Mouse (Mus musculus) hindbrain, postnatal 0 days (tissue): ENCODE data around the gene Kiss1. TPM values are rescaled to one million over a fixed set of nuclear protein-coding genes. Genes with fewer than 3 reads are reported as not detected.

Experiments used
- ATAC-seq: fragments of 200-750 bp; cut with Nextera tagmentation; 2 replicates; pipeline ENCODE4 v1.8.0; 2017; ENCODE audit warnings: mild to moderate bottlenecking, moderate TSS enrichment, moderate library complexity
- DNase-seq: peaks from one replicate; pipeline ENCODE4 v3.0.0-alpha.2; 2015; ENCODE audit warnings: low spot score
- H3K27ac ChIP-seq: fragments of 300-500 bp; sonication (generic); 2 replicates; pipeline ENCODE4 v1.5.1; 2014; ENCODE audit warnings: mild to moderate bottlenecking
- H3K27me3 ChIP-seq: fragments of 300-500 bp; sonication (generic); 2 replicates; pipeline ENCODE4 v1.6.1; 2014; ENCODE audit warnings: low read length, mixed read lengths; ENCODE audit not compliant: insufficient read depth
- H3K36me3 ChIP-seq: fragments of 300-500 bp; sonication (generic); 2 replicates; pipeline ENCODE4 v1.6.1; 2014; ENCODE audit warnings: low read length, mixed read lengths; ENCODE audit not compliant: insufficient read depth
- H3K4me1 ChIP-seq: fragments of 300-500 bp; sonication (generic); 2 replicates; pipeline ENCODE4 v1.6.1; 2014; ENCODE audit warnings: antibody characterized with exemption, low read length, mixed read lengths; ENCODE audit not compliant: insufficient read depth
- H3K4me2 ChIP-seq: fragments of 300-500 bp; sonication (generic); 2 replicates; pipeline ENCODE4 v1.6.1; 2014; ENCODE audit warnings: low read depth, mild to moderate bottlenecking, low read length, moderate library complexity, mixed read lengths
- H3K4me3 ChIP-seq: fragments of 300-500 bp; sonication (generic); 2 replicates; pipeline ENCODE4 v1.5.1; 2014; ENCODE audit warnings: low read length
- H3K9ac ChIP-seq: fragments of 300-500 bp; sonication (generic); replicated peaks from 2 replicates; pipeline ENCODE4 v1.6.1; 2014; ENCODE audit warnings: mild to moderate bottlenecking, low read length, moderate library complexity, mixed read lengths
- H3K9me3 ChIP-seq: fragments of 300-500 bp; sonication (generic); 2 replicates; pipeline ENCODE4 v1.6.1; 2016; ENCODE audit warnings: low read length, mixed read lengths
- CTCF ChIP-seq: IDR thresholded peaks from 2 replicates; pipeline ENCODE4 v1.5.1; 2016; ENCODE audit warnings: antibody characterized with exemption, control low read depth, low read depth
- whole genome bisulfite sequencing: fragments of 180-500 bp; shearing (Covaris S2); extraction: QIAGEN DNeasy Blood & Tissue Kit; methylation state at CpG from one replicate; pipeline ENCODE4 v1.1.7; 2014; 5-methylcytosine and 5-hydroxymethylcytosine counted together
- polyA plus RNA-seq: library from polyadenylated mRNA; unstranded; fragments of >200 nt; fragmentation: Nextera tagmentation; extraction: Ambion mirVana; gene quantifications from 2 replicates; pipeline ENCODE4 v1.2.1, GENCODE M21; 2015
- total RNA-seq: library from RNA; depleted of rRNA; stranded (reverse); fragments of >200 nt; gene quantifications from 2 replicates; pipeline ENCODE4 v1.2.3, GENCODE M21; 2014

Kiss1 gene
- total and polyA plus RNA-seq, 2 experiments from 2014 or later, result not detected

GRCm38 (mm10) chr1:133298816-133299215 is 22.9 kb upstream of the Kiss1 start:
- no peak overlapping the region for H3K4me3 ChIP-seq
- no peaks in the 10 kb centered on the region for H3K27me3 ChIP-seq
- no peak overlapping the region for H3K4me2 ChIP-seq
- no peak overlapping the region for H3K27ac ChIP-seq
- DNase-seq (no peak), ATAC-seq (no peak)
- H3K36me3 ChIP-seq, result peaks cover 21% of the 10 kb centered on the region
- TF ChIP-seq CTCF, result no peak
- 53% methylated on average over 14 of the region's 14 CpGs for WGBS
- H3K9me3 ChIP-seq, result no peaks in the 10 kb centered on the region
- H3K4me1 ChIP-seq, result no peaks in the 10 kb centered on the region
- H3K9ac ChIP-seq, result no peak overlapping the region

DNA sequence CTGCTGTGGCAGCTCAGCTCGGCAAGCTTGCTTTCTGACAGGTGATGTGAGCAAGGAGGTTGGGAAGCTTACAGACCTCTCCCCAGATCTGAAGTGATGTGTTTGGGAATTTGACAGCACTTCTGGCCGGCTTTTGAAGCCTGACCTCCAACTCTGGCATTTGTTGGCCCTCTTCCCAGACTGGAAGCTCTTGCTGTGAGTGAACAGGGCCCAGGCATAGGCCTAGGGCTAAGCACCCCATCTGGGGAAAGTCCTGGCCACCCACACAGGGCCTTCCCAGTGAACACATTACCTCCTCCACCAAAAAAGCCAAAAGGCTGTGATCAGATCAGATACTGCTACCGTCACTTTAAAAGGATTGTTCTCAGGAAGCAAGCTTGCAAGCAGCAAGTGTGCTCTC is 19.1 kb upstream of the Kiss1 start:
- TF ChIP-seq CTCF, result no peak
- WGBS, result 24% methylated on average over 3 of the region's 3 CpGs

DNA sequence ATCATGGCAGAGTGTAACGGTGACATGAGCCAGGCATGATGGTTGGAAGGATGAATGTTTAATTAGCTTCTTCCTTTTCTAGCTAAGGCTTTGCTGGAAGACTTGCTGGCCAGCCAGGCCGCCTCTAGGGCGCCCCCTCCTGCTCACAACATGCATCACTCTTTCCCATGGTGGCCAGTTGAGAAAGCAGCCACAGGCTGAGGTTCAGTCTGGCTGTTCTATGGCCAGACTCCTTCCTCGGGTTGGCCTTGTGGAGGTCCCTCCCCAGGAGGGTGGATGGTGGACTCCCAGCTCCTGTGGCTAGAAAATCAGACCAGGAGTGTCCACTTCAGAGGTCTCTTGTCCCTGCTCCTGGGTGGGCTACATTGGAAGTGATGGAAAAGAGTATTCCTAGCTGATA is 14.8 kb upstream of the Kiss1 start:
- H3K4me1 ChIP-seq, result peaks cover 5% of the 10 kb centered on the region
- H3K27ac ChIP-seq, result no peak overlapping the region; the same call in 1 of the 2 replicates

More for the DNA sequence above, 19.1 kb upstream of the Kiss1 start:
- Histone ChIP-seq H3K36me3 (peaks cover 15% of the 10 kb centered on the region), H3K4me2 (no peak overlapping the region), H3K27ac (no peak overlapping the region), H3K9me3 (no peaks in the 10 kb centered on the region), H3K4me1 (peaks cover 5% of the 10 kb centered on the region), H3K4me3 (no peak overlapping the region), H3K27me3 (no peaks in the 10 kb centered on the region), H3K9ac (no peak overlapping the region)
- DNase-seq (peak; percentile 69), ATAC-seq (0 out of 2 replicates have a peak, but pooled peaks have one; percentile 27)

DNA sequence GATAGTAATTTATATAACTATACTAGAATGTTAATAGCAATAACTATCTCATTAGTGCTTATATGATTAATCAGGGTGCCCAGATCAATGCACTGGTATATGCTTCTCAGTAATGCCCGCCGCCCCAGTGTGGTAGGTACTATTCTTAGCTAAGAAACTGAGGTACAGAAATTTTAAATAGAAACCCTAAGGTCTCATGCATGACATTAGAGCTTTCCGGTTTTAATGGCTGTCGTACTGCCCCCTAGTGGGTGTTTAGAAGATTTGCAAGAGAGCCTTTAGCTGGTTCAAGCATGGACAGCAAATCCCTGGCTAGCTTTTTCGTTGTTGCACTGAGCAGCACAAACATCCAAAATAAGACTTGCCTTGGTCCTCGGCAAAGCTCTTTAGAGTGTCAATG is 14.4 kb upstream of the Kiss1 start:
- ATAC-seq (no peak), DNase-seq (peak; percentile 89)
- Histone ChIP-seq H3K4me1 (peaks cover 5% of the 10 kb centered on the region), H3K4me2 (no peak overlapping the region), H3K36me3 (no peaks in the 10 kb centered on the region), H3K9me3 (no peaks in the 10 kb centered on the region), H3K27me3 (no peaks in the 10 kb centered on the region), H3K4me3 (no peak overlapping the region), H3K27ac (no peak overlapping the region; the same call in 1 of the 2 replicates), H3K9ac (no peak overlapping the region)
- 11% methylated on average over 6 of the region's 6 CpGs for WGBS
- peak; percentile 76 for TF ChIP-seq CTCF

More for the DNA sequence above, 14.8 kb upstream of the Kiss1 start:
- TF ChIP-seq CTCF, result peak; percentile 91
- Histone ChIP-seq H3K9ac (no peak overlapping the region), H3K9me3 (no peaks in the 10 kb centered on the region), H3K4me3 (no peak overlapping the region), H3K36me3 (no peaks in the 10 kb centered on the region), H3K27me3 (no peaks in the 10 kb centered on the region), H3K4me2 (no peak overlapping the region)
- WGBS, result under 1% methylated on average over 4 of the region's 4 CpGs
- ATAC-seq (peak; percentile 30), DNase-seq (peak; percentile 81)

DNA sequence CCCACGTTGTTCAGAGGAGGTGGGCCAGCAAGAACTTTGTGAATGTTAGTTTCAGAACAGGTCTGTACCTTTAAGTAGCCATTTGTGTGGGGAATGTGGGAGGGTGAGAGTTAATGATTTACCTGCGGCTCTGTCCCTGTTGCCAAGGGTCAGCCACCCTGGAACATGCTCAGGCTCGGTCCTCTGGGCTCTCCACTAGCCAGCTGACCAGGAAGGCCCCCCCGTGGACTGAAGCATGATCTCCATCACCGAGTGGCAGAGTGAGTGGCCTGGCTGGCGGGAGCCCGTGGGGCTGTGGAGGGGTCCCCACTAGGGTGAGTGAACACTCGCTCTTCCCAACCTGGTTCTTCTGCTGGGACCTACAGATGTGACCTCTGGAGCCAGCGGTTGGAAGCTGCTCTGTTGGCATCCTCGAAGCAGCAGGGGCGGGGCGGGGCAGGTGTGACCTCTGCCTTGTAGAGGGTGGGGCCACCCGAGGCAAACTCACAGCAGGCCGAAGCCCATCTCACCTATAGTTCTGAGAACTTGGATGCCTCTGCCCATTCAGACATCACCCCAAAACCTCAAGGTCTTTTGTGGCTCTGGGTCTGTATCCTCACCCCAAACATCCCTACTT is 11.9 kb upstream of the Kiss1 start, which contains the start of gene Golt1a:
TSS of gene Golt1a (plus strand) at position 149 of the 616 bp plus-strand sequence.
- H3K27ac ChIP-seq, result no peak within 1 kb of the TSS
- ATAC-seq (no peak), DNase-seq (no peak)
- no peak for TF ChIP-seq CTCF
- WGBS, result 68% methylated on average over 14 of the region's 14 CpGs
- H3K4me2 ChIP-seq, result no peak within 1 kb of the TSS
- peaks cover 9% of the 10 kb centered on the region for H3K4me1 ChIP-seq
- no peaks in the 10 kb centered on the region for H3K27me3 ChIP-seq
- no peak within 1 kb of the TSS for H3K9ac ChIP-seq
- H3K36me3 ChIP-seq, result no peaks in the 10 kb centered on the region
- H3K4me3 ChIP-seq, result no peak within 1 kb of the TSS
- H3K9me3 ChIP-seq, result no peaks in the 10 kb centered on the region

DNA sequence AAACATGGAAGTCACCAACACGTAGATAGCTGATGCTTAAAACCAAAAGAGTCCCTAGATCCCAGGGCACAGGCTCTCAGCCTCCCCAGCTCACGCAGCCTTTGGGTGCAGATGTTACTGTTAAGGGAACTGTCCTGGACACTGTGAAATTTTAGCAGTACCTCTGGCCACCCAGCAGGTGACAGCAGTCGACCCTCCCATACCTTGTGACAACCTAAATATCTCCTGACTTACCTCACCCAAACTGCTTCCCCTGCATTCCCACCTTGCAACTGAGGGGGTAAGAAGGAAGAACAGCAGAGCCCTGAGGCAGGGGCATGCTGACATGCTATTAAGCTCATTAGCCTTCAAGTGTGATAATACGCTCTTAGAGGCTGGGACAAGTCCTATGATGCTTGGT is 10.4 kb upstream of the Kiss1 start:
- no peaks in the 10 kb centered on the region for H3K9me3 ChIP-seq
- peak; percentile 62 for TF ChIP-seq CTCF
- peaks cover 9% of the 10 kb centered on the region for H3K4me1 ChIP-seq
- DNase-seq (no peak), ATAC-seq (peak; percentile 25; the same call in 1 of the 2 replicates)
- H3K36me3 ChIP-seq, result no peaks in the 10 kb centered on the region
- no peak overlapping the region for H3K4me2 ChIP-seq
- no peak overlapping the region for H3K9ac ChIP-seq
- H3K27me3 ChIP-seq, result no peaks in the 10 kb centered on the region
- 64% methylated on average over 4 of the region's 4 CpGs for WGBS
- no peak overlapping the region for H3K27ac ChIP-seq
- no peak overlapping the region for H3K4me3 ChIP-seq

- WGBS, result 7% methylated on average over 10 of the region's 10 CpGs
These were observed 9.7 kb upstream of the Kiss1 start for GRCm38 (mm10) chr1:133311946-133312345.

More at GRCm38 (mm10) chr1:133311946-133312345, 9.7 kb upstream of the Kiss1 start:
- ATAC-seq (peak; percentile 75), DNase-seq (peak; percentile 76)
- peaks cover 8% of the 10 kb centered on the region for H3K4me1 ChIP-seq
- H3K36me3 ChIP-seq, result no peaks in the 10 kb centered on the region
- peak overlapping the region; percentile 25; the same call in 1 of the 2 replicates for H3K4me2 ChIP-seq
- 0 out of 2 replicates have a peak overlapping the region, but pooled peaks have one; percentile 13 for H3K9ac ChIP-seq
- no peaks in the 10 kb centered on the region for H3K9me3 ChIP-seq
- no peaks in the 10 kb centered on the region for H3K27me3 ChIP-seq
- TF ChIP-seq CTCF, result no peak
- H3K27ac ChIP-seq, result no peak overlapping the region
- H3K4me3 ChIP-seq, result no peak overlapping the region
